Mouse (Mus musculus): ENCODE data around the gene Suox.
"Not testable (repeated sequence)": the region's sequence is repeated elsewhere in the genome, so short reads cannot be mapped to it uniquely, and the experiment has no call there.

Suox gene

DNA sequence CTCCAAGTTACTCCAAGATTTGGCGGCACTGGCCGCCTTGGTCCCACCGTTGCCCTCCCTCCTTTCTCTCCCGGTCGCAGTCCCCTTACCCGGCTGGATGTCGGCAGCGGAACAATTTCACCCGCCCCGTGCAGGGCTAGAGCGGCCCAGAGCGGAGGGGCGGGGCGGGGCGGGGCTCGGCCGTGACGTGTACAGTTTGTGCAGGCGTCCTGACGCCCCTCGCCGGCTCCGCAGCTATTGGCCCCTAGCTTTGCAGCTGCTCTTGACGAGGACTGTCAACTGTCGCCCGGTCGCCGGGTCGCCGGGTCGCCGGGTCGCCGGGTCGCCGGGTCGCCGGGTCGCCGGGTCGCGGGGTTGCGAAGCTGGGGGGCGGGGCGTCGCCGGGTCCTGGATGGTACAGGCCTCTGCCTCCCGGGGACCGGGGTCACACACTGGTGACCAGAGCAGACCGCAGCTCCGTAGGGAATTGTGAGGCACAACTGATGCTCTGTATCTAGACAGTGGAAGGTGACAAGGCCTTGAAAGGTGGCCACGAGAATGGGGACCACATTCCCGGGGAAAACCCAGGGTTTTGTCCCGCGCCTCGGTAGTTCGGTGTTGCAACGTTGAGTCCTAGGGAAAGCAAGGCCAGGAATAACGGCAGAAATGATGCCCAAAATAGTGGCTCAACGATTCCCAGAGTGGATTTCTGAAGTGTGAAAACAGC is at the start of gene Suox:
Gene Suox (minus strand): TSS at position 311 of the 706 bp plus-strand sequence.
- peak; percentile 64 to 69 for DNase-seq (ENCODE audit: low spot score in 2 of 2)

DNA sequence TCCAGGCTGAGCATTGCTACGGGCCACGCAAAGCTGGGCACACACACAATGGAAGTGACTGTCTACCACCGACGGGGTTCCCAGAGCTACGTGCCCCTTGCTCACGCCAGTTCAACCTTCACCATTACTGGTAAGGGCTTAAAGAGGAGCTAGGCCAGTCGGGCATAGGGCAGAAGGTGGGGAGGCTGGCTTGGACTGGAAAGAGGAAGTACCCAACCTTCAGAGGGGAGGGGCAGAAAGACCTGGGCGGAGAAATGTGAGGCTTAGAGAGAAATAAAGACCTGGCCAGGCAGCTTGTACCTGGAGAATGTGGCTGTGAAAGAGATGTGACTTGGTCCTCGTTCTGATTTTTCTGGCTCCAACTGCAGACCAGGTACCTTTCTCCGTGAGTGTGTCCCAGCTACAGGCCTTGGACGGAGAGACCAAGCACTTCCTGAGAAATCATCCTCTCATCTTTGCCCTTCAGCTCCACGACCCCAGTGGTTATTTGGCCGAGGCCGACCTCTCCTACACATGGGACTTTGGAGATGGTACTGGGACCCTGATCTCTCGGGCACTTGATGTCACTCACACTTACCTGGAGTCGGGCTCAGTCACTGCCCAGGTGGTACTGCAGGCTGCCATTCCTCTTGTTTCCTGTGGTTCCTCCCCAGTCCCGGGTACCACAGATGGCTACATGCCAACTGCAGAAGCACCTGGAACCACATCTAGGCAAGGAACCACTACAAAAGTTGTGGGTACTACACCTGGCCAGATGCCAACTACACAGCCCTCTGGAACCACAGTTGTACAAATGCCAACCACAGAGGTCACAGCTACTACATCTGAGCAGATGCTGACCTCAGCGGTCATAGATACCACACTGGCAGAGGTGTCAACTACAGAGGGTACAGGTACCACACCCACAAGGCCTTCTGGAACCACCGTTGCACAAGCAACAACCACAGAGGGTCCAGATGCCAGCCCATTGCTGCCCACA is 42.0 kb upstream of the Suox start:
- no peak for DNase-seq (ENCODE audit: low spot score in 2 of 2)

DNA sequence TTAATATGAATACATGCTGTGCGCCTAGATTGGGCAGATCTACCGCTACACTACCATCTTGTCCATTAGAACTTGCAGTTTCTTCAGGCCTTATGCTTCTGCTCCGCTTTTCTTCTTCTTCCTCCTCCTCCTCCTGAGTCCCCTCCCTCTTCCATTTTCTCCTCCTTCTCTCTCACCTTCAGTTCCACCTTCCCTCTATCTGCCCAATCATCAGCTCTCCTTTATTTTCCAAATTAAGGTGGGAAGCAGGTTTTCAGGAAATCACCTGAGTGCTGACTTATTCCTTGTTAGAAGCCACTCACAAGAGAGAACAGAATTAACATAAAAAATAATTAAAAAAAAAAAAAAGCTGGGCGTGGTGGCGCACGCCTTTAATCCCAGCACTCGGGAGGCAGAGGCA is 37.4 kb upstream of the Suox start:
- DNase-seq (ENCODE audit: low spot score in 2 of 2), result not testable (repeated sequence)

DNA sequence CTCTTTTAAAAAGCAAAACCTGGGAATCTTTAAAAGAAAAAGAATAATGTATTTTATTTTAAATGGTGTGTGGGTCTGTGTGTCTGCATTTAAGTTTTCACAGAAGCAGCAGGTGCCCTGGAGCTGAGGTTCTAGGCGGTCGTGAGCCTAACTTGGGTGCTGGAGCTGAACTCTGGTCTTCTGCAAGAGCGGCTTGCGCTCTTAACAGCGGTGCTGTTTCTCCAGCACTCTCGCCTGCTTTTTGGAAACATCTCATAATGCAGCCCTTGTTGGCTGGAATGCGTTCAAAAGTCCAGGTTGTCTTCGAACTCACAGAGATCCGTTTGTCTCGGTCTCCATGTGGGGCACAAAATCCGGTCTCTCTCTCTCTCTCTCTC is 31.4 kb upstream of the Suox start:
- no peak for DNase-seq (ENCODE audit: low spot score in 2 of 2)

DNA sequence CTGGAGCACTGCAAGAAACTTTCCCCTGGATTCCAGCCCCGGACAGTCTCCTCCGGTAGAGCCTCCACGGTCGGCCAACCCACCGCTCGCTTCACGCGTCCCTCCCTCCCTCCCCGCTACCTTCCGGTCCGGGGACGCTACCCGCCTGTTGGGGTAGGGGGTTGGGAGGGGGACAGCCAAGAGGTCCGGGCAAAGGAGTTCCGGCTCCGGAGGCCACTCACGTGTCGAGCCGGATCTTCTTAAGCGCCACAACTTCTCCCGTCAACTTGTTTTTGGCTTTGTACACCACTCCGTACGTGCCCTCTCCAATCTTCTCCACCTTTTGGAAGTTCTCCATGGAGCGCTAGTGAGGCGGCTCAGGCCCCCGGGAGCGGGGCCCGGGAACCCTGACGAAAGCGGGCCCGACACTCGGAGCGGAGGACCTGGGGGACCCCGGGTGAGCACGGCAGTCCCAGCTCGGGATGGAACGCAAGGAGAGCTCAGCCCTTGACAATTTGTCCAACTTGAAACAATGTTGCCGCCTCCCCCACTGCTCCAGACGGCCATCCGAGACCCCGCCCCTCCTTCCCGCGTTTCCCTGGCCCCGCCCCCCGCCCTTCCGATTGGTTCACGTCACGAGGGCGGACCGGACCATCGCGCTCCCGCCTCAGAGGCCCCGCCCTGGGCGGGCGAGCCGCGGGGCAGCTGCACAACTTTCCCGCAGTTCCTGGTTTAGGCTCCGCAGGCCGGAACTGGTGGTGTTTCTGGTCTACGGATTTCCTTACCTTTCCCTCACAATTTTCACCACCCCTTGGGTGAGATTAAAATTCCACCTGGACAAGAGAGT is 30.8 kb upstream of the Suox start, which contains the start of gene Cdk2:
Gene Cdk2 (minus strand): TSS at position 541 of the 826 bp plus-strand sequence.
- peak; percentile 59 to 69 for DNase-seq (ENCODE audit: low spot score in 2 of 2)

DNA sequence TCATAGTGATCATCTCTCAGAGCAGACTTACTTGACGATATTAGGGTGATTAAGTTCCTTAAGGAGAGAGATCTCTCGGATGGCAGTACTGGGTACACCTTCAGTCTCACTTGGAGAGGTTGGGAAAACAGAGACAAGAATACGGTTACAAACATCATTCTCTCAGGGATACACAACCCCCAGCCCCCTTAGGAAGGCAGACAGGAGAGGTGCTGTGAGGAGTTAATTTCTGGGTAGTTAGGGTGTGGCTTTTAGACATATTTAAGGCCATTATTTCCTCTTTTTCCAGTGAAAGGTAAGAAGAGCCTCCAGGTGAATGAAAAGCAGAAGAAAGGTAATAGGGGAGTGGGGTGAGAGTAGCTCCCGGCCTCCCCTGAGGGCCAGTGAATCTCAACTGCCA is 30.0 kb upstream of the Suox start, which contains the start of gene Pmel:
Gene Pmel (plus strand): TSS at position 301 of the 400 bp plus-strand sequence.
- no peak for DNase-seq (ENCODE audit: low spot score in 2 of 2)

DNA sequence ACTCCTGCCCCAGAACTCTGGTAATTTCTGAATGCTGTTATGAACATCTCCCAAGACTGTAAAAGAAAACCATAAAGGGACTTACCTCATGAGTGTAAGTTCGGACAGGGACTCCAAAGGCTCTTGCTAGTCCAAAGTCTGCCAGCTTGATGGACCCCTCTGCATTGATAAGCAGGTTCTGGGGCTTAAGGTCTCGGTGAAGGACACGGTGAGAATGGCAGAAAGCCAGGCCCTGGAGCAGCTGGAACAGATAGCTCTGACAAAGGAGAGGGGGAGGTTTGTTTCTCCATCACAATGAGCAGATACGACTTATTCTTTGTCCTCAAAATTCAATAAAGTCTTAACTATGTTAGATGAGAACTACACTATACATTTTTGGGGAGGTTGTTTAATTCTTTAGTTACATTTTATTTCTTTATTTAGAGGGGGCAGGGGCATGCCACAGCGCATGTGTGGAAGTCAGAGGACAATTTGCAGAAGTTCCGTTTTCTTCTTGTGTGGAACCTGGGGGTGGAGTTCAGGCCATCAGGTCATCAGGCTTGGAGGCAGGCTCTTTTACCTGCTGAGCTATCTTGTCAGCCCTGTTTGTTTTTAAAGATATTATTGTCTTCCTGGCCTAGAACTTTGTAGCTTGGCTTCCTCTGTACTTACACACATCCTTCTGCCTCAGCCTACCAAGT is 28.6 kb upstream of the Suox start:
- no peak for DNase-seq (ENCODE audit: low spot score in 2 of 2)

DNA sequence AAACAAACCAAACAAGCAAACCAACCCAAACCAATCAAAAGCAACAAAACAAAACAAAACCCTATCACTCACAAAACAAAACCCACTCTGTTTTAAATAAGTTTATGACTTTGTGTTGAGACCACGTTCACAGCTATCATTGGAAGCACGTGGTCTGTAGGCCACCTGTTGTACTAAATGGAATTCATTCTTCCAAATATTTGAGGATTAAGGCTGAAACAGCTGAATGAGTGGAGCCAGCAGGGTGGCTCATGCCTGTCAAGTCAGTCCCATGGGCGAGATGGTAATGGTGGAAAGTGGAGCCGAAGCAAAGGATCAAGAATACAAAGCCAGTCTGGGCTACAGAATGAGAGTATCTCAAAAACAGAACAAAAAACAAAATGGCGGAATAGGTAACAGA is 26.8 kb upstream of the Suox start:
- no peak for DNase-seq (ENCODE audit: low spot score in 2 of 2)

DNA sequence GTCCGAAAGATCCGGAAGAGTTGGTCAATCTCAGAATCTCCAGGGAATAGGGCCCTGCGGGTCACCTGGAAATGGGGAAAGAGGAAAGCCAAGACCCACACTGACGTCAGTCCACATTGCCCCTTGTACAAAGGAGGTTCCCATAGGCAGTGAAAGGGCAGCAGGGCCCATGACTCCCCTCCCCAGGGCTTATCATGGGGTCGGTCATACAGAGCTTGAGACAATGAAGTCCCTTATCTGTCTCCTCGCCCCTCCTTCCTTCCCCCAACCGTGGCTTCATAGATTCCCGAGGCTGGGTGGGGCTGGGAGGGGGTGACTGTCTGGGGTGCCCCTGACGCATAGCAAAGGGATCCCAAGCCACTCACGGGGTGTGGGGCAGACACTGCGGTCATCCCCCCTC is 25.7 kb upstream of the Suox start:
- no peak for DNase-seq (ENCODE audit: low spot score in 2 of 2)

DNA sequence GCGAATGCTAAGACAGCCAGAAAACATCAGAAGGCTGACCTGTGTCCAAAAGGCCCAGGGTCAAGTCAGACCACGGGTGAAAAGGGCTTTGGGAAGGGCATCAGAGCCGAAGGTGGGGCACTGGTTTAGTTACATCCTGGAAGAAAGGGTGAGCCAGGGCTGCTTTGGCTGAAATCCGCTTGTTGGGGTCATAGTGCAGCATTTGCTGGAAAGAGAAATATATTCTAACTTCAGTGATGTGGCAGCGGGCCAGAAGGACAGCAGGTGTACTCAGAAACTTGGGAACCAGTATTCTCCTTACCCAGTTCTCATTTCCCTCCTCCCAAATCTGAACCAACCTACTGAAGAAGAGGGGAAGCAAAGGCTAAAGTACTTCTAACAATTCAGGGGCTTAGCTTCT is 25.1 kb upstream of the Suox start:
- DNase-seq (ENCODE audit: low spot score in 2 of 2), result no peak

DNA sequence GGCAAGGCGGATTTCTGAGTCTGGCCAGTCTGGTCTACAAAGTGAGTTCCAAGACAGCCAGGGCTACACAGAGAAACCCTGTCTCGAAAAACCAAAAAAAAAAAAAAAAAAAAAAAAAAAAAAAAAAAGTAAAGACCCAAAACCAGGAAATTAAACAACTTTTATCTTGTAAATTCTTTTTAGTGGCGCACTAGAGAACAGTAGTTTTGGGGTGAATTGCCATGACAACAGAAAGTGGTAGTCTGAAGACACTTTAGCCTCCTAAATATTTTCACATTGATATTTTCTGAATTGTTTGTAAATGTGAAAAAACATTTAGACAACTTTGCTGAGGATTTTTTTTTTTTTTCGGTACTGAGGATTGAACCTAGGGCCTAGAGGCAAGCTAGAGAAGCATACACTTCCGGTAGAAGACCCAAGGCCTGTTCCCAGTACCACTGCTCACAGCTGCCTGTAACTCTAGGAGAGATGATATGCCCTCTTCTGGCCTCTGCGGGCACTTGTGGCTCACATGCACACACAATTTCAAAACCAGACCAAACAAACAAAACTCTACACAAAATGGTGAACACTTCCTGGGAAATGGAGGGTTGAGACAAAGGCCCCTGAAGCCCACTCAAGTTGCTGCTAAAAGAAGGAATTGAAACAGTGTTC is 23.3 kb upstream of the Suox start:
- DNase-seq (ENCODE audit: low spot score in 2 of 2), result no peak

DNA sequence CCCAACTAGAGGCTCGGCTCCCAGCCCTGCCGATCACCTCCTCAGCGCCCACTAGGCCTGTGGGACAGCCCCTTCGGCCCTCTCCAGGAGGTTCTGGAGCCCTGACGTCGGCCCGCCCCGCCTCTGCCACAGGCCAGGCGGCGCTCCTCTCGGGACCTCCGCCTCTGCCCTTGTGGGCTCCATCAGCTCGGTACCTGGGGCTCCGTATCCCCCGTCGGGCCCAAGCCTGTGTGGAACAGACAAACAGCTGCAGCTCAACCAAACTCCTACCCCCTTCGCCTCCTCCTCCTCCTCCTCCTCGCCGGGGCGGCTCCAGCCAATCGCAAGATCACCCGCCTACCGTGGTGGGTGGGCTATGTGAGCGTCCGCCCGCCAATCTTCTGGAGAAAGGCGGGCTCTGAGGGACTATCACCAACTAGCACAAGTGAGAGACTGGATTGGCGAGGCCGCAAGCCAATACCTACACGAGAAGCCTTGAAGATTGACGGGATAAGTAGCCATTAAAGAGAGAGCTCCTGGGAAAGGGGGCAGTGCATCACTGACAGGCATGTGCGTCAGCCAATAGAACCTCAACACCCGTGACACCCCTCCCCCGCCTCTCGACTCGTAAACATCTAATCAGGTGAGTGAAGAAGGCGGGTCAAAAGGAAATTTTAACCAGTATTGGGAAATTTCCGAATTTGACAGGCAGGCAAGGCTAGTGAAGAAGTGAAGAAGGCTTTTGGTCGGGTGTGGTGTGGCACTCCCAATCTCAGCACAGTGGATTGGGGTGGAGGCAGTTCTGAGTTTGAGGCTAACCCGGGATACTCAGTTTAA is 22.3 kb upstream of the Suox start, which contains the start of gene Rab5b:
Gene Rab5b (minus strand): TSS at position 273 of the 816 bp plus-strand sequence.
- DNase-seq (ENCODE audit: low spot score in 2 of 2), result peak; percentile 100

DNA sequence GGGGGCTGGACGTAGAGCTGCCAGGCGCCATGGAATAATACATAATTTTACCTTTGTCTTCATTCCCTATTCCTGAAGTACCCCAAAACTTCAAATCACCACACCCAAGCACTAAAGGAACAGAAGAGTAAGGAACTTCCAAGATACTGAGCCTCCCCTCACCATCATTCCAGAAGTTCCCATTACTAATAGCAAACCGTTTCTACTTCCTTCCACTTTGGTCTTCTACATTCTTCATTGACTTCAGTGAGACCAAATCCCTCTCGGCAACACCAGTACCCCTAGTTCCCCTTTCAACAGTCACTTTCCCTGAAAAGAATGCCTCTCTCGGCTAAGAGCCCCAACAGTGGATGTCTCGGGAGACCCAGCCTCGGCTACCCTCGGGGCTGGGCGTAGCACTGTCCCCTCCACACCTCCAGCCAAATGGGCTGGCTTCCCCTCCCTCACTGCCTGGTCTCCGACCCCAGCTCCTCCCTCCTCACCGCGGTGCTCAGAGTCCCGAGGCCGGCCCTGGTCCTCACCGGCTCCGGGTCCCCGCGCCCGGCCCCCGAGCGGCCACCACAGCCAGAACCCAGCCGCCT is 21.6 kb upstream of the Suox start:
- DNase-seq (ENCODE audit: low spot score in 2 of 2), result no peak

DNA sequence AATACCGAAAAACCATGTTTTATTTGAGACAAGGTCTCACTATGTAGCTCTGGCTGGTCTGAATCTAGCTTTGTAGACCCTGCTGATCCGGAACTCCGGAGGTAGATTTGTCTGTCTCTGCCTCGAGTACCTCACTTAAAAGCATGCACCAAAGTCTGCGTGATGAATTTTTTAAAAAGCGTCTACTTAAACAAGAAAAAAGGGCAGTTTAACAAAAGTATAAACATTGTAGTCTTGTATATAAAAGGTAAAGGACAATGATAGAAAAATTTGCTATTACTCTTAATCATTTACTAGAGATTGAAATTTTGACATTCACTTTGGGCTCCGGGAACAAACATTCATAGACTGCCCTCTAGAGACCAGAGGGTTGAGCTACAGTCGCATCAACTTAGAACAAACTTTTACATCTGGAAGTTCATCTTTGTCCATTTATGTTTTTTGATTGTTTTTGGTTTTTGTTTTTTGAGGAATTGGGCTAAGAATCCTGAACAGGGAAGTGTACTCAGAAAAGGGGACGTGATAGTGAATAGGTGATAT is 666 bp upstream of the Suox start:
- no peak for DNase-seq (ENCODE audit: low spot score in 2 of 2)

DNA sequence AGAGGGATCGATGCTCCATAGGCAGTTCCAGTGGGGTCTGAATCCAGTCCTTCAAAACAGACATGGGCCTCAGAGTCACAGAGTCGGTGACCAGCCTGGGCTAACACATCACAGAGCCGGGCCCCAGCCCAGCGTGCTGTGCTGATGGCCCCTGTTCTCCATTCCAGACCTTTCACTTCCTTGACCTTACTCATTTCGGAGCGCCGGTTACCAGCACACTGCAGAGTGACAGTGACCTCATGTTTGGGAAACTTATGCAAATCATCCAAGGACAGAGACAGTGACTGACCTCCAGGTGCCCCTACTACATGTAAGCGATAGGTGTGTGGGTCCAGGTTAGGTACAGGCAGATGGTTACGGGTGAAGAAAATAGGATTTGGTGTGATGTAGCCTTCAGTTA is 2.7 kb downstream of the Suox start:
- no peak for DNase-seq (ENCODE audit: low spot score in 2 of 2)

DNA sequence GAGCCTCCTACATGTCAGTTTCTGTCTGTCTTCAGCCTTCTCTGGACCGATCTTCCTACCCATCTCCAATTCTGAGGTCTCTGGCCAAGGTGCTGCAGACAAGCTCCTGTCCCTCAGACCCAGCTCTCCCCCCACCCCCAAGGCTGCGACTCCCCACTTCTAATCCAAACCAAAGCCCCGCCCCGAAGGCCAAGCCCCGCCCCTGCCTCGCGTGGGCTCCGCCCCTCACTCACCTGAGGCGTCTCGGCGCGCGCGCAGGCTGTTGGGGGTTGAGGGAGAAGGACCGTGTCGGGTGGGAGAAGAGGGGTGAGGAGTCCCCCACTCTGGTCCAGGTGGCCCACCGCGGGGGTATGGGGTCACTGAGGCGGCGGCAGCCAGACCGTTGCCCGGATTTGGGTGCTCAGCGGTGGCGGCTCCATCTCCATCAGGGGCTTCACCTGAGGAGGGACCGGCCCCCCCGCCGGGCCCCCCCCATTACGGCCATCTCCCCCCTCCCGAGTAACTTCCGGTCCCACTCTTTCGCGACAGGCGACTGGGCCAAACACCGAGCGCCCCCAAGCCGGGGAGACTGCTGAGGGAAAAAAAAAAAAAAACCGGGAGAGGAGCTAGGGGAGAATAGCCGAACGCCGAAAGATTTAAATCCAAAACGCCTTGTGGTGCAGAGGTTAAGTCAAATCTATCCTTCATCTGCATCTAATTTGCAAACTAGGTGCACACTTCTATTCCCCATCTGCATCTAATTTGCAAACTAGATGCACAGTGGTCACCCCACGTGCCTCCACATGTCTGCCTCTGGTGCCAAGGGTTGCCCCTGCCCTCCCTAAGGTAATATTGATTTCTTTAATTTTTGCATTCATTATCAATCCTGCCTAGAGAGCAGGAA is 4.8 kb downstream of the Suox start:
- peak; percentile 34 to 52 for DNase-seq (ENCODE audit: low spot score in 2 of 2)

DNA sequence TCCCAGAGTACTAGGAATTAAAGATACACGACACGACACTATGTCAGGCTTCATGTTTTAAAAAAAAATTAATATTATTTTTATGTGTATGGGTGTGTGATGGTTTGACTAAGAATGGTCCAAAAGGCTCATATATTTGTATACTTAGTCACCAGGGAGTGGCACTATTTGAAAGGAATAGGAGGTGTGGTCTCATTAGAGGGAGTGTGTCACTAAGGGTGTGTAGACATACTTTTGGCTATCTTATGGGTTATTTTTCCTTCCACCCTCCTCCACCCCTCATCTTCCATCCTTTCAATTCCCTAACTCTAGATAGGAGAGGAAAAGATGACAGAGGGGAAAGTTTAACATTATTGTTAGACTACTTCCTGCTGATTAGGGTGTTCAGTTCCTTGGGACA is 8.1 kb downstream of the Suox start:
- no peak for DNase-seq (ENCODE audit: low spot score in 2 of 2)

DNA sequence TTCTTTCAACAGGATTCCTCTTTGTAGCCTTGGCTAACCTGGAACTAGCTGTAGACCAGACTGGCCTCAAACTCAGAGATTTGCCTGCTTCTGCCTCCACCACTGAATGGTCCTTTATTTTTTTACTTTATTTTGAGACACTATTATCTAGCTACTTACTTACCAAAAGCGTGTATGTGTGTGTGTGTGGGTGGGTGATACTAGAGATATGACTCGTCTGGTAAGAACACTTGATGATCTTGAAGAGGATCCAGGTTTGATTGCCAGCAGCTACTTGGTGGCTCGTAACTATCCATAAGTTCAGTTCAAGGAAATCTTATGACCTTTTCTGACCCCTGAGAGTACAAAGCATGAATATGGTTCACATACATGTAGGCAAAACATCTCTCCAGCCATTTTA is 8.6 kb downstream of the Suox start:
- DNase-seq (ENCODE audit: low spot score in 2 of 2), result no peak

Data from frontal cortex, postnatal 25 days (tissue).